Mouse (Mus musculus): ENCODE measurements around the gene E330021D16Rik. TPM values are rescaled to one million over a fixed set of nuclear protein-coding genes. Genes with fewer than 3 reads are reported as not detected.

The E330021D16Rik gene
- total RNA-seq, 2 experiments from 2014 or later, result not detected

Other genes with a start within 250 kb of the E330021D16Rik start
- gene Grin2b, start 242.1 kb downstream of the E330021D16Rik start, total RNA-seq (2021), result under 1 TPM in 1 of 2 experiments, not detected in 1; under 0.01 TPM
- not detected for gene Gm8994, start 88.0 kb downstream of the E330021D16Rik start, total RNA-seq (2021)
- gene Atf7ip, start 90.6 kb upstream of the E330021D16Rik start, total RNA-seq (2021), result 100 to 1,000 TPM in 1 of 2 experiments, 10 to 100 TPM in 1; 93.8 to 103 TPM
- 10 to 100 TPM; 34.2 to 37.9 TPM for gene Plbd1, start 246.4 kb upstream of the E330021D16Rik start, total RNA-seq (2021)